Mouse (Mus musculus): Measurements from ENCODE around the gene Mex3d. TPM values are rescaled to one million over a fixed set of nuclear protein-coding genes. Genes with fewer than 3 reads are reported as not detected.

The Mex3d gene
- total and polyA plus RNA-seq, 3 experiments: 15.6 to 18.8 TPM; not detected in 1

DNA sequence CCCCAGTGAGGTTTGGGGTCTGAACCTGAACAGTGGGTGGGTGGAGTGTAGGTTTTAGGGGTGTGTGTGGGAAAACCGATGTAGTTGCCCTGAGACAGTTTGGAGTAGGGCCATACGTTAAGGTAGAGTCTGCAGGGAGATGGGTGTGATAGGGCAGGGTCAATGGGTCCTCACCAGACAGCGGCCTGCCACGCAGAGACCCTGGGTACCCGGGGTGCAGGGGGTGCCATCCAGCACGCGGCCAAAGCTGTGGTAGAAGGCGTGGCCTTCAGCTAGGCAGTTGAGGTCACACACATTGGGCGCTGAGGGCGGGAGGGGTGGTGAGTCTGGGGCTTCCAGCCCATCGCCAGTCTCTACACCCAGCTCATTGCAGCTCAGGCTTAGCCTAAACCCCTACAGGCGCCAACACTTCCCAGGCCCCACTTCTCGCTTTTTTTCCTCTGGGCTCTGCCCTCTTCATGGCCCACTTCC, 44.0 kb downstream of the Mex3d start:
- TF ChIP-seq USF2 (IDR thresholded peaks at IDR 0.05; ENCODE audit: borderline replicate concordance in 1 of 2, insufficient read depth in 1 of 2, low read depth in 1 of 2, low read length in 2 of 2) (no peak), MAX (IDR thresholded peaks at IDR 0.05; ENCODE audit: low read length) (peak; percentile 44; the same call in 1 of the 2 replicates), POLR2AphosphoS2 (IDR thresholded peaks at IDR 0.05; ENCODE audit: low read length) (no peak), ZMIZ1 (IDR thresholded peaks at IDR 0.05; ENCODE audit: low read depth, low read length) (no peak), SIN3A (IDR thresholded peaks at IDR 0.05; ENCODE audit: low read length) (no peak), TAL1 (IDR thresholded peaks at IDR 0.05; ENCODE audit: low read length) (no peak), TBP (IDR thresholded peaks at IDR 0.05; ENCODE audit: low read depth, low read length) (0 out of 2 replicates have a peak, but pooled peaks have one; percentile 18), GATA1 (IDR thresholded peaks at IDR 0.05; ENCODE audit: low read depth, low read length) (no peak), UBTF (IDR thresholded peaks at IDR 0.05; ENCODE audit: borderline replicate concordance, insufficient read depth, low read depth, low read length) (no peak), ETS1 (IDR thresholded peaks at IDR 0.05; ENCODE audit: low read depth, low read length) (no peak)
- Histone ChIP-seq H3K4me3 (ENCODE audit: control insufficient read depth in 1 of 2, insufficient read depth in 1 of 2, low read depth in 2 of 2, low read length in 2 of 2) (peak overlapping the region; percentile 24 to 53), H3K9me3 (replicated peaks; ENCODE audit: insufficient read depth, low read length) (no peaks in the 10 kb centered on the region), H3K9ac (ENCODE audit: control insufficient read depth, low read depth, low read length, poor library complexity, severe bottlenecking) (peak overlapping the region; percentile 37), H3K27me3 (ENCODE audit: control insufficient read depth in 1 of 2, insufficient read depth in 2 of 2, low read length in 2 of 2) (no peaks in the 10 kb centered on the region), H3K27ac (ENCODE audit: control insufficient read depth, low read depth, low read length) (peak overlapping the region; percentile 81), H3K36me3 (ENCODE audit: control insufficient read depth in 1 of 2, insufficient read depth in 2 of 2, low read length in 2 of 2) (peaks cover 0 to 14% of the 10 kb centered on the region in 2 experiments; a peak in 2 of 4 replicates), H3K4me1 (ENCODE audit: control insufficient read depth in 1 of 2, insufficient read depth in 2 of 2, low read length in 2 of 2) (peaks cover 11 to 25% of the 10 kb centered on the region in 2 experiments), H3K79me2 (ENCODE audit: control insufficient read depth, insufficient read depth, low read length, poor library complexity) (no peaks in the 10 kb centered on the region; the same call in 1 of the 2 replicates)
- peak; percentile 65 for DNase-seq (ENCODE audit: low read depth, low spot score)

DNA sequence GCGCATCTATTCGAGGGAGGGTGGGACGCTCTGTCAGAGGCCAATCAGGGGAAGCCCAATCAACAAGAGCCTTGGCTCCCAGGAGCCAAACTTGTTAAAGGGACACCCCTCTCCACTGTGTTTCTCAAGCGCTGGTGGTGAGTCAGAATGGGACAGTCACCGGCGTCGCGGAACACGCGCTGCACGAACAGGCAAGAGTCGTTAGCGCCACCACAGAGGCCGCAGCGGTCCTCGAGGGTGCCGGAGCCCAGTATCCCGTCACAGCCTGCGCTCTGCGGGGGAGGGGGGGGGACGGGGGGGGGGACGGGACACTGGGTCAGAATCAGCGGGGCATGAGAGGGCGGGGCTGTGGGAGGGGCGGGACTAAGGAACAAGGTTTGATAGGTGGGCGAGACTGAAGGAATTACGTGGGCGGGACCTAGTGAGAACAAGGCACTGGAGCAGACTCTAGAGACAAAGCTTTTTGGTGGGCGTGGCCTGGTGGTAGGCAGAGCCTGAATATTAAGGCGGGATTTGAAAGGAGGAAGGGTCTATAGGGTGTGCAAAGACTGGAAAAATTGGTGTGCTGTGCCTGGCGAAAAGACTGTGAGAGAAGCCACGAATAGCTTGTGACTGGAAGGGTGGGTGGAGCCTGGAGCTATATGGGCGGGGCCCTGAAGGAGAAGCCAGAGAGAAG, 44.6 kb downstream of the Mex3d start:
- Histone ChIP-seq H3K9ac (ENCODE audit: control insufficient read depth, low read depth, low read length, poor library complexity, severe bottlenecking) (peak overlapping the region; percentile 37), H3K4me1 (ENCODE audit: control insufficient read depth in 1 of 2, insufficient read depth in 2 of 2, low read length in 2 of 2) (peaks cover 11 to 25% of the 10 kb centered on the region in 2 experiments), H3K9me3 (replicated peaks; ENCODE audit: insufficient read depth, low read length) (no peaks in the 10 kb centered on the region), H3K27me3 (ENCODE audit: control insufficient read depth in 1 of 2, insufficient read depth in 2 of 2, low read length in 2 of 2) (no peaks in the 10 kb centered on the region), H3K79me2 (ENCODE audit: control insufficient read depth, insufficient read depth, low read length, poor library complexity) (no peaks in the 10 kb centered on the region; the same call in 1 of the 2 replicates), H3K36me3 (ENCODE audit: control insufficient read depth in 1 of 2, insufficient read depth in 2 of 2, low read length in 2 of 2) (peaks cover 0 to 14% of the 10 kb centered on the region in 2 experiments; a peak in 2 of 4 replicates), H3K4me3 (ENCODE audit: control insufficient read depth in 1 of 2, insufficient read depth in 1 of 2, low read depth in 2 of 2, low read length in 2 of 2) (peak overlapping the region; percentile 24 to 53; a peak in 3 of 4 replicates), H3K27ac (ENCODE audit: control insufficient read depth, low read depth, low read length) (peak overlapping the region; percentile 81)
- DNase-seq (ENCODE audit: low read depth, low spot score): peak; percentile 82
- TF ChIP-seq MXI1 (IDR thresholded peaks at IDR 0.05; ENCODE audit: low read depth, low read length): no peak; the same call in 1 of the 2 replicates

DNA sequence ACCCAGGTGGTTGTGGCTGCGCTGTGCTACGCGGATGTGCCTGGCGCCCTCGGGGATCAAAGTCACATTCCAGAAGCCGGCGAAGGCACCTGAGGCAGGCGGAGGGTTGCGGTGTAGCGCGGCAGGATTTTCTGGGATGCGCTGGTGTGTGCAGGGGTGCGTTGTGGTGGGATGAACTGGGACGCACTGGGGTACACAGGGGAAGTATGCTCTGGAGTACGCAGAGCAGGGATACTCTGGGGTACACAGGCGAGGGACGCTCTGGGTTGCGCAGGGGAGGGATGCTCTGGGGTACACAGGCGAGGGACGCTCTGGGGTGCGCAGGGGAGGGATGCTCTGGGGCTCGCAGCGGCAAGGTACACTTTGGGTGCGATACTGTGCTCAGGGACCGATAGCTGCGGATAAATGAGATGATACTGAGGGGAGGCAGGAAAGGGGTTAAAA, 45.1 kb downstream of the Mex3d start:
- peaks cover 0 to 14% of the 10 kb centered on the region in 2 experiments; a peak in 2 of 4 replicates for H3K36me3 ChIP-seq (ENCODE audit: control insufficient read depth in 1 of 2, insufficient read depth in 2 of 2, low read length in 2 of 2)
- H3K9ac ChIP-seq (ENCODE audit: control insufficient read depth, low read depth, low read length, poor library complexity, severe bottlenecking): no peak overlapping the region
- peaks cover 10 to 22% of the 10 kb centered on the region in 2 experiments for H3K4me1 ChIP-seq (ENCODE audit: control insufficient read depth in 1 of 2, insufficient read depth in 2 of 2, low read length in 2 of 2)
- no peaks in the 10 kb centered on the region for H3K9me3 ChIP-seq (replicated peaks; ENCODE audit: insufficient read depth, low read length)
- TF ChIP-seq SMC3 (IDR thresholded peaks at IDR 0.05; ENCODE audit: low read depth, low read length) (no peak), SIN3A (IDR thresholded peaks at IDR 0.05; ENCODE audit: low read length) (no peak), USF2 (IDR thresholded peaks at IDR 0.05; ENCODE audit: borderline replicate concordance in 1 of 2, insufficient read depth in 1 of 2, low read depth in 1 of 2, low read length in 2 of 2) (no peak), ZNF384 (IDR thresholded peaks at IDR 0.05; ENCODE audit: low read depth, low read length) (no peak), E2F4 (IDR thresholded peaks at IDR 0.05; ENCODE audit: borderline replicate concordance, low read depth, low read length) (no peak), TAL1 (IDR thresholded peaks at IDR 0.05; ENCODE audit: low read length) (no peak), ELF1 (IDR thresholded peaks at IDR 0.05; ENCODE audit: low read depth, low read length) (no peak), MAZ (IDR thresholded peaks at IDR 0.05; ENCODE audit: low read depth, low read length) (no peak), MAX (IDR thresholded peaks at IDR 0.05; ENCODE audit: low read length) (no peak), MYC (IDR thresholded peaks at IDR 0.05; ENCODE audit: low read depth, low read length) (no peak), RAD21 (IDR thresholded peaks at IDR 0.05; ENCODE audit: low read depth, low read length) (no peak), ZKSCAN1 (IDR thresholded peaks at IDR 0.05; ENCODE audit: low read depth, low read length) (no peak), ETS1 (IDR thresholded peaks at IDR 0.05; ENCODE audit: low read depth, low read length) (no peak), TBP (IDR thresholded peaks at IDR 0.05; ENCODE audit: low read depth, low read length) (no peak), MAFK (IDR thresholded peaks at IDR 0.05; ENCODE audit: borderline replicate concordance, low read depth, low read length) (no peak), NELFE (IDR thresholded peaks at IDR 0.05; ENCODE audit: low read depth, low read length) (no peak), RCOR1 (IDR thresholded peaks at IDR 0.05; ENCODE audit: low read depth, low read length) (no peak), BHLHE40 (IDR thresholded peaks at IDR 0.05; ENCODE audit: borderline replicate concordance, low read depth, low read length) (no peak)
- H3K27ac ChIP-seq (ENCODE audit: control insufficient read depth, low read depth, low read length): no peak overlapping the region
- no peaks in the 10 kb centered on the region for H3K79me2 ChIP-seq (ENCODE audit: control insufficient read depth, insufficient read depth, low read length, poor library complexity)
- H3K4me3 ChIP-seq (ENCODE audit: control insufficient read depth in 1 of 2, insufficient read depth in 1 of 2, low read depth in 2 of 2, low read length in 2 of 2): no peak overlapping the region
- no peaks in the 10 kb centered on the region for H3K27me3 ChIP-seq (ENCODE audit: control insufficient read depth in 1 of 2, insufficient read depth in 2 of 2, low read length in 2 of 2)
- no peak for DNase-seq (ENCODE audit: low read depth, low spot score)
